Mouse (Mus musculus): ENCODE measurements at regions not wholly inside any gene's neighbourhood (a gene's known extent, or its start where the extent isn't known, plus 50 kb on each side); places are given as distances from the start of the nearest gene placed in this dataset.

DNA sequence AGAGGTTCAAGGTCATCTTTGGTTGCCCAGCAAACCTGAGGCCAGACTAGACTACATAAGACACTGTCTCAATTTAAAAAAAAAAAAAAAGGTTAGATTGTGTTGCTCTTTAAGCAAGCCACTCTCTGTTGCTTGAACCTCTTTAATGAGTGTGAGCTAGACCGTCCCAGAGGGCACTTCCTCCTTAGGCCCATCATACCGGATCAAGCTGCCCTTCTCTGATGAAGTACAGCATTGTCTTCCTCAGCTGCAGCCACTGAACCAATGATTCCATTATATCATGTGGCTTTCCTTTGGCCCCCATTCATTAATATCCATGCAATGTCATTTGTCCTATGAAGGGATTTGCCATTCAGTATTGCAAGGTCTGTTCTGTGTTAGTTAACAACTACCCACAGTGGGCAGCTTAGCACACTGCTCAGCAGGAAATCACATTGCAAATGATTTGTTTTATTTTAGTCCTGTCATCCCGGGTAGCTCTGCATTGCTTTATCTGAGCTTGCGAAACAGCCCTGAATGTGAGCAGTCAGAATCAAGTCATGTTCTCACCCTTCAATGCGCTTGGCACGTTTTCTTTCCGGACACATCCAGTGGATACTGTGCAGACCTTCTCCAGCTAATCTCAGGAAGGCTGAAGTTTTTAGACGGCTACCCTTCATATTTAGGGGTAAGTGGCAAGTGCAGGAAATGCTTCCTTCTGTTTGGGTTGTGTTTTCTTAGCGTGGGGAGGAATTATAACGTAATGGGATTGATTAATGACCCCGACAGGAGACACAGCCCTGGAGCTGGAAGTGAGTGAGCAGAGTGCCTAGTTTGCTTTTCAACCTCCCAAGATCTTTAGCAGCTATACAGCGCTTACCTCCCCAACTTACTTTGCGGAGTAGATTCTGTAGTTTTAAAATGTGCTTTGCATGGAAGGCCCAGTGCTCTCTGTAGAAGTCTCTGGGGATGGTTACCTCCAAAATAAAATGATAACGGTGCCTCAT is 82.2 kb upstream of the Slc25a13 start:
- TF ChIP-seq CTCF (conservative IDR thresholded peaks at IDR 0.05; ENCODE audit: low read length) (no peak), POU5F1 (IDR thresholded peaks at IDR 0.05; ENCODE audit: borderline replicate concordance, low read length) (no peak)
